Mouse (Mus musculus) embryonic facial prominence, embryonic 14.5 days (tissue): ENCODE data around the gene Trappc3. TPM values are rescaled to one million over a fixed set of nuclear protein-coding genes. Genes with fewer than 3 reads are reported as not detected.

Source experiments
- ATAC-seq: fragments of 200-750 bp; cut with Nextera tagmentation; 2 replicates; pipeline ENCODE4 v1.8.0; 2017; ENCODE audit warnings: low read depth, moderate number of reproducible peaks, moderate TSS enrichment
- DNase-seq: peaks from one replicate; pipeline ENCODE4 v3.0.0-alpha.2; 2015; ENCODE audit warnings: low spot score
- H3K27ac ChIP-seq: fragments of 300-500 bp; sonication (generic); replicated peaks from 2 replicates; pipeline ENCODE4 v1.5.1; 2014; ENCODE audit warnings: low read depth, mild to moderate bottlenecking, low read length, moderate library complexity
- H3K27me3 ChIP-seq: fragments of 300-500 bp; sonication (generic); replicated peaks from 2 replicates; pipeline ENCODE4 v1.6.1; 2014; ENCODE audit warnings: low read length; ENCODE audit not compliant: control insufficient read depth, insufficient read depth
- H3K36me3 ChIP-seq: fragments of 300-500 bp; sonication (generic); 2 replicates; pipeline ENCODE4 v1.6.1; 2014; ENCODE audit warnings: low read length, mixed read lengths; ENCODE audit not compliant: control insufficient read depth, insufficient read depth
- H3K4me1 ChIP-seq: fragments of 300-500 bp; sonication (generic); 2 replicates; pipeline ENCODE4 v1.6.1; 2014; ENCODE audit warnings: antibody characterized with exemption, low read length; ENCODE audit not compliant: control insufficient read depth, insufficient read depth
- H3K4me2 ChIP-seq: fragments of 300-500 bp; sonication (generic); 2 replicates; pipeline ENCODE4 v1.6.1; 2014; ENCODE audit warnings: low read depth, mild to moderate bottlenecking, low read length, moderate library complexity, mixed read lengths
- H3K4me3 ChIP-seq: fragments of 300-500 bp; sonication (generic); 2 replicates; pipeline ENCODE4 v1.5.1; 2014; ENCODE audit warnings: low read depth, mild to moderate bottlenecking, low read length
- H3K9ac ChIP-seq: fragments of 300-500 bp; sonication (generic); 2 replicates; pipeline ENCODE4 v1.6.1; 2014; ENCODE audit warnings: low read depth, mild to moderate bottlenecking, low read length, moderate library complexity, mixed read lengths
- H3K9me3 ChIP-seq: fragments of 300-500 bp; sonication (generic); 2 replicates; pipeline ENCODE4 v1.6.1; 2016; ENCODE audit warnings: low read length; ENCODE audit not compliant: control insufficient read depth
- WGBS: fragments of 180-500 bp; shearing (Covaris S2); extraction: QIAGEN DNeasy Blood & Tissue Kit; methylation state at CpG from one replicate; pipeline ENCODE4 v1.1.7; 2014; 5-methylcytosine and 5-hydroxymethylcytosine counted together
- polyA plus RNA-seq: library from polyadenylated mRNA; unstranded; fragments of >200 nt; fragmentation: Nextera tagmentation; extraction: Ambion mirVana; gene quantifications from 2 replicates; pipeline ENCODE4 v1.2.1, GENCODE M21; 2014

Trappc3 gene
- polyA plus RNA-seq, 1 experiment from 2014 or later = 33.0 TPM

DNA sequence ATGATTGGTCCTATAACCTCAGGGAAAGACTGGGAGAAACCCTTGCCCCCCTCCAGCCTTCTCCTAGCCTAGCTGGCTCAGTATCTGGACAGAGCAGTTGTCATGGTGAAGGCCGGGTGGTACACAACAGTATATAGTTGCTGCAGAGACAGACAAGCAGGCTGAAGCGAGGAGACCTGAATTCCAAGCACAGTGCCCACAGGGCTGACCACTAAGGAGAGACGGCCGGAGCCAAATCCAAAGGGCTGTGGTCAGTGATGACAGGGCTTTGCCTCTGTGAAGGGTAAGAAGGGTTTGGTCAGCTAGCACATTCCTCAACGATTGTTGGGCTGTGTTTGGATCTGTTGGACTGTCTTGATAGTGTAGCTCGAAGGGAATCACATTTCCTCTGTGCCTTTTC is 859 bp upstream of the Trappc3 start:
- WGBS = 56% methylated on average over 6 of the region's 6 CpGs
- ATAC-seq (no peak), DNase-seq (peak; percentile 22)
- peak overlapping the region; percentile 93 for H3K27ac ChIP-seq
- H3K4me1 ChIP-seq = peaks cover 39% of the 10 kb centered on the region
- H3K36me3 ChIP-seq = no peaks in the 10 kb centered on the region; the same call in 1 of the 2 replicates
- H3K4me2 ChIP-seq = peak overlapping the region; percentile 52; the same call in 1 of the 2 replicates
- H3K27me3 ChIP-seq = no peaks in the 10 kb centered on the region
- H3K4me3 ChIP-seq = no peak overlapping the region
- peak overlapping the region; percentile 15; the same call in 1 of the 2 replicates for H3K9ac ChIP-seq
- no peaks in the 10 kb centered on the region for H3K9me3 ChIP-seq

DNA sequence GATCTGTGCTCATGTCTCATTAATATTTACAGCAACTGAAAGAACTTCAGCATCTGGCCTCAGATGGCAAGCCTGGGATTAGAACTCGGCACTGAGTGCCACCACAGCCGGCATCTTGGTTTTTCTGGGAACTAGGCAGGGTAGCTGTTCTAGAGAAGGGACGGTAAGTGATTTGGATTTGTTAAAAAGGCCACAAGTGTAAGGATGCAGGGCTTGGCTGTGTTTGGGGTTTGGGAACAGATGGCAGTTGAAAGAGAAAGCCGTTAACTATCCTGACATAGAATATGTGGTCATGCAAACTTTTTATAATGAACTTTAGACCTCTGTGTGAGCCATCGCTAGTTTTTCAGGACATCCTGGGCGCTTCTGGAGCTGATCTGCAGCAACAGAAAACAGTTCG is 450 bp upstream of the Trappc3 start:
- peak overlapping the region; percentile 93 for H3K27ac ChIP-seq
- peak overlapping the region; percentile 32 for H3K4me2 ChIP-seq
- no peaks in the 10 kb centered on the region; the same call in 1 of the 2 replicates for H3K36me3 ChIP-seq
- no peak for ATAC-seq
- H3K4me1 ChIP-seq = peaks cover 39% of the 10 kb centered on the region
- H3K4me3 ChIP-seq = no peak overlapping the region
- no peaks in the 10 kb centered on the region for H3K9me3 ChIP-seq
- no peaks in the 10 kb centered on the region for H3K27me3 ChIP-seq
- WGBS = 46% methylated on average over 7 of the region's 7 CpGs
- DNase-seq = no peak
- H3K9ac ChIP-seq = peak overlapping the region; percentile 28; the same call in 1 of the 2 replicates

DNA sequence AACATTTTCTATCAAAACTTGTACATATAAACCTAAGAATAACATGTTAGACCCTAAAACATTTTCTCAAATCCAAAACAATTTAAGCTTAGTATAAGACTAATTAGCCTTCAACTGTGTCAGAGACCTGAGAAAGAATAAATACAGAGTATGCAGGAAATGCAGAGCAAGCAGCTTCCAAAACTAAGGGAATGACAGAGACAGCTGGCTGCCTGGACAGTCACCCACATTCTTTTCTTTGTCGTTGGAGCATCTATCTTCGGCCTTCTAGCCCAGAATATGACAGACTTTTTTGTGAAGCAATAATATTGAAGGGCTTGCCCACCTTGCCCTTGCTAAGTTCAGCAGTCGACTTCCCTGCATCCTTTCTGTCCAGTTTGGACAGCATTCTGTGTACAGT is 7.2 kb downstream of the Trappc3 start:
- Histone ChIP-seq H3K4me3 (no peak overlapping the region), H3K4me1 (no peaks in the 10 kb centered on the region), H3K9ac (no peak overlapping the region), H3K4me2 (no peak overlapping the region), H3K27ac (no peak overlapping the region), H3K9me3 (no peaks in the 10 kb centered on the region), H3K27me3 (no peaks in the 10 kb centered on the region), H3K36me3 (peaks cover 25% of the 10 kb centered on the region)
- 72% methylated on average over 3 of the region's 3 CpGs for WGBS
- ATAC-seq (no peak), DNase-seq (no peak)

DNA sequence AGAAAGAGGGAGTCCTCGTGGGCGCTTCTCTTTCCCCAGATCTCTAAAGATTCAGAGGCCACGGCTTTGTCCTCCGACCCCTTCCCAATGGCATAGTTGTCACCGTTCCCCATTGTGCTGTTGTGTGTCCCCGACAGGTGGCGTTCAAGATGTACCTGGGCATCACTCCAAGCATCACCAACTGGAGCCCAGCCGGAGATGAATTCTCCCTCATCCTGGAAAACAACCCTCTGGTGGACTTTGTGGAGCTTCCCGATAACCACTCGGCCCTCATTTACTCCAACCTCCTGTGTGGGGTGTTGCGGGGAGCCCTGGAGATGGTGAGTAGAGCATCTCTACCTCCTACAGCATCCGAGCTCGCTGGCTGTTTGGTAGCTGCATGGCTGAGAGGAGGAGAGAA is 11.6 kb downstream of the Trappc3 start:
- H3K36me3 ChIP-seq = peaks cover 26% of the 10 kb centered on the region
- H3K4me1 ChIP-seq = peaks cover 8% of the 10 kb centered on the region
- H3K27ac ChIP-seq = no peak overlapping the region
- no peaks in the 10 kb centered on the region for H3K27me3 ChIP-seq
- DNase-seq = no peak
- no peak overlapping the region for H3K9ac ChIP-seq
- no peaks in the 10 kb centered on the region for H3K9me3 ChIP-seq
- H3K4me2 ChIP-seq = no peak overlapping the region
- no peak overlapping the region for H3K4me3 ChIP-seq
- 82% methylated on average over 13 of the region's 13 CpGs for whole genome bisulfite sequencing
- no peak for ATAC-seq

DNA sequence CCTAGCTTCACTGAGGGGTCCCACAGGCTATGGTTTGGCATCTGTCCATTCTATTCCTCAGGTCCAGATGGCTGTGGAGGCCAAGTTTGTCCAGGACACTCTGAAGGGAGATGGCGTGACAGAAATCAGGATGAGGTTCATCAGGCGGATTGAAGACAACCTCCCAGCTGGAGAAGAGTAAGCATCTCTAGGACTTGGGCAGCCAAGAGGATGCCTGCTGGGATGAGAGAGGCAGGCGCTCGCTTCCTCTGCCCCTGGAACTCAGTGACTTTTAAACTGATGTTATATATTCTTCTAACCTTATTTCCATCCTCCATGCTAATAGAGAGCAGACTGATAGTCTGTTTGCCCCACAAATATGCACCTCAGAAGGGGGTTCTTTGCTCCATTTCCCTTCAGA is 13.0 kb downstream of the Trappc3 start:
- Histone ChIP-seq H3K4me3 (no peak overlapping the region), H3K27me3 (no peaks in the 10 kb centered on the region), H3K9ac (no peak overlapping the region), H3K27ac (no peak overlapping the region), H3K9me3 (no peaks in the 10 kb centered on the region), H3K4me2 (no peak overlapping the region), H3K36me3 (peaks cover 26% of the 10 kb centered on the region), H3K4me1 (peaks cover 13% of the 10 kb centered on the region)
- ATAC-seq = no peak
- 97% methylated on average over 4 of the region's 4 CpGs for WGBS
- no peak for DNase-seq

DNA sequence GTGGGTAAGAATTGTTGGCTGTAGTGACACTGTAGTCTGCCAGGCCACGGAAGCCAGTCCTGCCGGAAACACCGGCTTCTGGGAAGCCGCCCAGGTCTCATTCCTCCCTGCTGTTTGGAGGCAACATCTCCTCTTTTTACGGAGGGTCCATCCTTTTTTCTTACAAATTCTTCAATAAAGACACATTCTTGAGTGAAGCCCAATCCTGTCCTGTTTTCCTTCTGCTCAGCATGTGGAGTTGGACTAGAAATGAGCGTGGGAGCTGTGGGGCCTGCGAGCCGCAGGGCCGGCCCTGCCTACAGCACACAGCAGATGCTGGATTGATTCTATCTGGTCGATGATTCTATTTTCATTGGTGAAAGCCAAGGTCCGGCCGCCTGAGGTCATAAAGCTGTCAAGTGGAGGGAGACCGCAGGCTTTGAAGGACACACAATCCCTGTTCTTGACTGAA is 13.6 kb downstream of the Trappc3 start:
- H3K4me1 ChIP-seq = peaks cover 13% of the 10 kb centered on the region
- H3K27me3 ChIP-seq = no peaks in the 10 kb centered on the region
- no peak overlapping the region for H3K27ac ChIP-seq
- no peak overlapping the region for H3K4me2 ChIP-seq
- ATAC-seq (no peak), DNase-seq (peak; percentile 19)
- no peak overlapping the region for H3K9ac ChIP-seq
- H3K36me3 ChIP-seq = peaks cover 26% of the 10 kb centered on the region
- no peak overlapping the region for H3K4me3 ChIP-seq
- 77% methylated on average over 13 of the region's 13 CpGs for WGBS
- H3K9me3 ChIP-seq = no peaks in the 10 kb centered on the region

DNA sequence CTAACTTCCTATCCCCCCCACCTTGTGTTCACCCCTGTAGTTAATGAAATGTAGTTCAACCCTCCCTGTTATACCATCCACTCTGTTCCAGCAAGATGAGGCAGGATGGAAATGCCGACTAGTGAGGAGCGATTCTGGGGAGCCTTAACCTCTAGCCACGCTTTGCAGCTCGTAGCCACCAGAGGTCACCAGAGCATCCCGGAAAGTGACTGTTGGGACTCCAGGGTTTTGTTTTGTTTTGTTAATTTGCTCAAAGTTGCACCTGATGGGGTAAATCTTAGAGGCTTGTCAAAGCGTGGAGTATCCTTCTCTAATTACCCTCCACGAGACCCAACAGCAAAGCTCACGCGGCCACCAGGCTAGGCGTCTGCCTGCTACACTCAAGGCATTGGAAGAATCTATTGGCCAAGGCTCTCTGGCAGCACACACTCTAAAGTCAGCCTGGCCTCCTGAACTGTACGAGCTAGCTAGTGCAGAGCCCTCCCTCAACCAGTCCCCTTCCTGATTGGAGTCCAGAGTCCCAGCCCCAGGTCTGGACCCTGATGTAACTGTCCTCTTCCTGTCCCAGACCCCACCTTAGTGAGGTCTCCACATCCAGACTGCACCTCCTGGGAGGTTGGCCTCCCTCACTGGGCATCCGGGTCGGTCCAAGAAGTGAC is 15.9 kb downstream of the Trappc3 start:
- H3K9ac ChIP-seq = peak overlapping the region; percentile 28; the same call in 1 of the 2 replicates
- peak; percentile 64 for ATAC-seq
- no peaks in the 10 kb centered on the region for H3K27me3 ChIP-seq
- 0 out of 2 replicates have a peak overlapping the region, but pooled peaks have one; percentile 2 for H3K4me3 ChIP-seq
- 4% methylated on average over 13 of the region's 13 CpGs for WGBS
- peak overlapping the region; percentile 43 for H3K4me2 ChIP-seq
- peaks cover 19% of the 10 kb centered on the region for H3K36me3 ChIP-seq
- peaks cover 29% of the 10 kb centered on the region for H3K4me1 ChIP-seq
- H3K27ac ChIP-seq = peak overlapping the region; percentile 85
- DNase-seq = peak; percentile 68
- H3K9me3 ChIP-seq = no peaks in the 10 kb centered on the region

DNA sequence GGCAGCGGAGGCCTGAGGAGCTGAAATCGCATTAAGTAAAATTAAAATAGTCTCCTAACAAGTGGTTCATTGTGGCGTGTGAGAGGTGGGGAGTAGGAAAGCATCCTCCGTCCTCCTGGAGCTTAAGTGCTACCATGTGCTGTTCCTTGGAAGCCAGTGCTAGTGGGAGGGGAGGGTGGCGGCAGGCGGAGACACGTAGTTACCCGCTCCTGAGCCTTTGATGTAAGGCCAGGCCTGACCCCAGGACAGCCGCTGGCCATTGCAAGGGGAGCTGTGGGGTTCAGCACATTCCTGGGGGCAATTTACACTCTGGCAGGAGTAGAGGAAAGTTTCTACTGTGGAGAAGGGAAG is 16.4 kb downstream of the Trappc3 start:
- H3K27ac ChIP-seq = peak overlapping the region; percentile 85
- DNase-seq (peak; percentile 83), ATAC-seq (peak; percentile 83)
- H3K4me3 ChIP-seq = no peak overlapping the region
- no peaks in the 10 kb centered on the region for H3K27me3 ChIP-seq
- H3K9ac ChIP-seq = peak overlapping the region; percentile 28
- H3K4me1 ChIP-seq = peaks cover 29% of the 10 kb centered on the region
- peak overlapping the region; percentile 43 for H3K4me2 ChIP-seq
- H3K36me3 ChIP-seq = peaks cover 14% of the 10 kb centered on the region
- WGBS = 16% methylated on average over 9 of the region's 9 CpGs
- no peaks in the 10 kb centered on the region for H3K9me3 ChIP-seq

DNA sequence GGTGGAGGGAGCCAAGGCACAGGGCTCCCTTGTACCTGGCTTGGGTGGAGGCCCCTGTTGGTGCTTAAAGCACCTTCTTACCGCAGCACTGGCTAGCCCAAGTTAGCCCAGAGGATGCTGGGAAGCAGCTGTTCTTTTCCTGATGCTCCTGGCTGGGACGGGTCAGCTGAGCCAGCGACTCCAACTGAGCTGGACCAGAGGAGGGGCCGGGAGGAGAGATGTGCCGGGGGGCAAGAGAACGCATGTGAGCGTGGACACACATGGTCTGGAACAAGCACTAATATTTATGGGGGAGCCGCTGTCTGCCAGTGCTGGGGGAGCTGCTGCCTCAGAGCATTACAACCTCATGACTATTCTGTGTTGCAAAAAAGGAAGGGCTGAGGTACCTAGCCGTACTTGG is 16.8 kb downstream of the Trappc3 start:
- Histone ChIP-seq H3K27ac (peak overlapping the region; percentile 85), H3K9me3 (no peaks in the 10 kb centered on the region), H3K4me3 (no peak overlapping the region), H3K27me3 (no peaks in the 10 kb centered on the region), H3K4me2 (peak overlapping the region; percentile 43), H3K4me1 (peaks cover 29% of the 10 kb centered on the region), H3K36me3 (peaks cover 10% of the 10 kb centered on the region), H3K9ac (peak overlapping the region; percentile 28)
- ATAC-seq (no peak), DNase-seq (no peak)
- 35% methylated on average over 9 of the region's 9 CpGs for WGBS
